ENCODE assay signal across 8 mouse cellular contexts in the genomic region with DNA sequence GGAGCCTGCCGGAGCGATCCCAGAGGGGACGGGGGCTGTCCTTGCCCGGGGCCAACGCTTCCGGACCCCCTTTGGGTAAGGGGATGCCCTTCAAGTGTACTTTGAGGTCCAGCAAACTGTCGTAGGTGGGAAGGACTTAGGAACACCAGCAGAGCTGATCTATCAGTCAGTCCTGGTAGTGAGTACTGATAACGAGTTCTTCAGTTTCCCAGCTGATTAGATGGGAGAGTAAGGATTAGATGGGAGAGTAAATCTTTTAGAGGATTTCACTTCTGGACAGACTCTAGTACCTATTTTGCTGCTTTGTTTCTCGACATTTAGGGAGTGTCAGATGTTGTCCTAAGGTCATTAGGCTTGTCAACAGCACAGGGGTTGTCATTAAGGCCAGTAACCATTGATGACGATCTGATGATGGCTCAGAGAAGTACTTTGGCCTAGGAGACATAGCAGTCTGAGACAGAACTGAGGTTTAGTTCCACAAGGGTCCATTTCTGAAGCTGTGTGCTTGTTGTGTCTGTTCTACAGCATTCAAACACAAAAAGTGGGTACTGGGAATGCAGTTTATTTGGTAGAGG. TPM values are rescaled to one million over a fixed set of nuclear protein-coding genes. Genes with fewer than 3 reads are reported as not detected.
DNase-seq lines count a peak whose midpoint lies in the region; ATAC-seq lines count a peak whose summit lies in the region.

No protein-coding gene starts in this region.

- peak overlapping the region; percentile 95 for H3K9ac ChIP-seq in kidney, embryonic 15.5 days
- H3K9ac ChIP-seq in hindbrain, embryonic 14.5 days: peak overlapping the region; percentile 92
- H3K9ac ChIP-seq in midbrain, embryonic 16.5 days (ENCODE audit: low read depth, low read length): peak overlapping the region; percentile 91

- peak overlapping the region; percentile 68 for H3K4me2 ChIP-seq in kidney, embryonic 15.5 days
- H3K4me2 ChIP-seq in hindbrain, embryonic 14.5 days (replicated peaks): peak overlapping the region; percentile 82
- peak overlapping the region; percentile 90 for H3K4me2 ChIP-seq in midbrain, embryonic 16.5 days (ENCODE audit: low read length)

- H3K4me1 ChIP-seq in kidney, embryonic 15.5 days: peaks cover 16% of the 10 kb centered on the region
- peaks cover 13% of the 10 kb centered on the region for H3K4me1 ChIP-seq in hindbrain, embryonic 14.5 days (replicated peaks; ENCODE audit: control insufficient read depth, insufficient read depth, low read length)
- H3K4me1 ChIP-seq in midbrain, embryonic 16.5 days (ENCODE audit: control insufficient read depth, insufficient read depth, low read length): peaks cover 11% of the 10 kb centered on the region

- H3K27ac ChIP-seq in kidney, embryonic 15.5 days: peak overlapping the region; percentile 75
- peak overlapping the region; percentile 79 for H3K27ac ChIP-seq in hindbrain, embryonic 14.5 days
- H3K27ac ChIP-seq in midbrain, embryonic 16.5 days (ENCODE audit: low read length): peak overlapping the region; percentile 80

- H3K27me3 ChIP-seq in kidney, embryonic 15.5 days: no peaks in the 10 kb centered on the region
- H3K27me3 ChIP-seq in hindbrain, embryonic 14.5 days (ENCODE audit: control insufficient read depth, insufficient read depth, low read length): no peaks in the 10 kb centered on the region
- H3K27me3 ChIP-seq in midbrain, embryonic 16.5 days (ENCODE audit: control insufficient read depth, insufficient read depth, low read depth, low read length): no peaks in the 10 kb centered on the region

- WGBS in kidney, embryonic 15.5 days: 0% methylated on average over 10 of the region's 10 CpGs
- WGBS in hindbrain, embryonic 14.5 days: under 1% methylated on average over 10 of the region's 10 CpGs
- under 1% methylated on average over 10 of the region's 10 CpGs for WGBS in midbrain, embryonic 16.5 days

- ATAC-seq in kidney, embryonic 15.5 days (replicated peaks; ENCODE audit: low FRiP score): peak; percentile 14
- peak; percentile 66 for ATAC-seq in hindbrain, embryonic 14.5 days (ENCODE audit: low FRiP score)
- no peak; the same call in 1 of the 2 replicates for ATAC-seq in midbrain, embryonic 16.5 days

- DNase-seq in kidney, adult 9 months: no peak
- peak; percentile 16 for DNase-seq in adipocyte (ENCODE audit: low spot score)
- DNase-seq in hindbrain, embryonic 14.5 days (ENCODE audit: low spot score): no peak
- no peak for DNase-seq in gastrocnemius, adult 8-10 months (ENCODE audit: low spot score in 2 of 2)
- no peak for DNase-seq in adrenal gland, adult (ENCODE audit: inconsistent age in 2 of 2, low spot score in 1 of 2)
- DNase-seq in urinary bladder, postnatal 4 days (ENCODE audit: low spot score in 2 of 2): no peak

- H3K36me3 ChIP-seq in kidney, embryonic 15.5 days: peaks cover 16% of the 10 kb centered on the region
- 0 out of 2 replicates have a peak, but pooled peaks cover 5% of the 10 kb centered on the region for H3K36me3 ChIP-seq in hindbrain, embryonic 14.5 days (replicated peaks; ENCODE audit: control insufficient read depth, insufficient read depth)
- 0 out of 2 replicates have a peak, but pooled peaks cover 2% of the 10 kb centered on the region for H3K36me3 ChIP-seq in midbrain, embryonic 16.5 days (ENCODE audit: control insufficient read depth, insufficient read depth, low read length)

- no peaks in the 10 kb centered on the region for H3K9me3 ChIP-seq in kidney, embryonic 15.5 days (replicated peaks)
- no peaks in the 10 kb centered on the region for H3K9me3 ChIP-seq in hindbrain, embryonic 14.5 days (ENCODE audit: control insufficient read depth, low read length)
- no peaks in the 10 kb centered on the region for H3K9me3 ChIP-seq in midbrain, embryonic 16.5 days (replicated peaks; ENCODE audit: control insufficient read depth, low read length, poor library complexity, severe bottlenecking)

- H3K4me3 ChIP-seq in kidney, embryonic 15.5 days (replicated peaks): peak overlapping the region; percentile 80
- peak overlapping the region; percentile 97 for H3K4me3 ChIP-seq in hindbrain, embryonic 14.5 days (replicated peaks; ENCODE audit: low read length)
- peak overlapping the region; percentile 72 for H3K4me3 ChIP-seq in midbrain, embryonic 16.5 days (ENCODE audit: low read depth, low read length)

RNA-seq across cellular contexts. Expression of a gene that starts 5.2 kb away (rescaled TPM):
- polyA plus RNA-seq in kidney, embryonic 15.5 days (2015; fragmentation: Nextera tagmentation; extraction: Ambion mirVana): 7.6 and 8.4 TPM in 2 replicates
- polyA plus RNA-seq in hindbrain, embryonic 14.5 days (2014; fragmentation: Nextera tagmentation; extraction: Ambion mirVana): 10.3 and 11.2 TPM in 2 replicates
- polyA plus RNA-seq in midbrain, embryonic 16.5 days (2015; fragmentation: Nextera tagmentation; extraction: Ambion mirVana): 7.7 and 7.8 TPM in 2 replicates
- total RNA-seq in gastrocnemius, adult 8-10 months (2022): 1 to 10 TPM; 6.6 to 8.7 (median 8.1) TPM

RNA-seq across cellular contexts. Expression of a gene that starts 28.1 kb away (rescaled TPM):
- 122 and 126 TPM in 2 replicates for polyA plus RNA-seq in kidney, embryonic 15.5 days (2015; fragmentation: Nextera tagmentation; extraction: Ambion mirVana)
- polyA plus RNA-seq in hindbrain, embryonic 14.5 days (2014; fragmentation: Nextera tagmentation; extraction: Ambion mirVana): 139 and 145 TPM in 2 replicates
- 119 and 128 TPM in 2 replicates for polyA plus RNA-seq in midbrain, embryonic 16.5 days (2015; fragmentation: Nextera tagmentation; extraction: Ambion mirVana)
- 100 to 1,000 TPM; 374 to 423 (median 388) TPM for total RNA-seq in gastrocnemius, adult 8-10 months (2022)

RNA-seq across cellular contexts. Expression of a gene that starts 43.4 kb away (rescaled TPM):
- polyA plus RNA-seq in kidney, embryonic 15.5 days (2015; fragmentation: Nextera tagmentation; extraction: Ambion mirVana): 89.4 and 91.6 TPM in 2 replicates
- 63.9 and 67.8 TPM in 2 replicates for polyA plus RNA-seq in hindbrain, embryonic 14.5 days (2014; fragmentation: Nextera tagmentation; extraction: Ambion mirVana)
- polyA plus RNA-seq in midbrain, embryonic 16.5 days (2015; fragmentation: Nextera tagmentation; extraction: Ambion mirVana): 84.7 and 87.8 TPM in 2 replicates
- 10 to 100 TPM; 10.1 to 14.5 (median 12.7) TPM for total RNA-seq in gastrocnemius, adult 8-10 months (2022)
